Mouse (Mus musculus): ENCODE measurements around the gene Dctn1. TPM values are rescaled to one million over a fixed set of nuclear protein-coding genes. Genes with fewer than 3 reads are reported as not detected.
A peak's percentile ranks its signal among the peaks of the same experiment; 100 is the strongest.

The Dctn1 gene
- polyA plus RNA-seq, 1 experiment, result 87.2 TPM

DNA sequence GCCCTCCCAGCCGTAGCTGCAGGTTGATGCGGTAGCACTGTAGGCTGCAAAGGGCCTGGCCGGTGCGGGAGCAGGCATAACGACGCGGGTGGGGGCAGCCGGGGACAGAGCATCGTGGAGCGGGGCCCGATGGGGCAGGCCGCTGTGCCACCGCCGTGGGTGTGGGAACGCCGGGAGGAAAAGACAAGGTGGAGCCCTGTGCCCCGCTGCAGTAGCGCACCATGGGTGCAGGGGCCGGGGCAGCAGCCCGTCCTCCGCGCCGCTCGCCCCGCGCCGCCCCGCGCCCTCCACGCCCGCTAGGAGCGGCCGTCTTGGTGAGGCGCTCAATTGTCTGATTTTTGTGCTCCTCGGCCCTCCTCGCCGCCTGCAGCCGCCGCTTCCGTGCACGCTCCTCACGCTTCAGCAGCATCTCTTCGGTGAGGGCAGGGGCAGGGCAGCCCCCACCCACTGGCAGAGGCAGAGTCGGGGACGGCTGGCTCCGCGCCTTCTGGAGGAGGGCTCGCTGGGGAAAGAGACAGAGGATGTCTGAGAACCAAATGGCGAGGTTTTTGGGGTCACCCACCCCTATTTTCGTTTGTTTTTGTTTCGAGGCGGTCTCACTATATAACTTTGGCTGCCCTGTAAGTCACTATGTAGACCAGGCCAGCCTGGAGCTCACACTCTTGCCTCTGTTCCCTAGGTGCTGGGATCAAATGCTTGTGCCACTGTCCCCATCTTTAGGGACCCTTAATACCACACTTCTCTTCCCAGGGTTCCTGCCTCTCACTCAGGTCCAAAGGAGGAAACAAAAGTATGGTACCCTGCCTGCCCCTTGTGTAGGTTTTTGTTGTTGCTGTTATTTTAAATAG lies 43.6 kb upstream of the Dctn1 start:
- Histone ChIP-seq H3K4me3 (ENCODE audit: insufficient read depth, low read length) (peak overlapping the region; percentile 64), H3K4me1 (ENCODE audit: control insufficient read depth, insufficient read depth, low read length) (peaks cover 13% of the 10 kb centered on the region), H3K27ac (ENCODE audit: insufficient read depth, low read depth, low read length) (peak overlapping the region; percentile 25; the same call in 1 of the 2 replicates)
- TF ChIP-seq CTCF (IDR thresholded peaks at IDR 0.05; ENCODE audit: low read depth, low read length) (no peak), POLR2A (IDR thresholded peaks at IDR 0.05; ENCODE audit: borderline replicate concordance, low read depth, low read length) (no peak)

DNA sequence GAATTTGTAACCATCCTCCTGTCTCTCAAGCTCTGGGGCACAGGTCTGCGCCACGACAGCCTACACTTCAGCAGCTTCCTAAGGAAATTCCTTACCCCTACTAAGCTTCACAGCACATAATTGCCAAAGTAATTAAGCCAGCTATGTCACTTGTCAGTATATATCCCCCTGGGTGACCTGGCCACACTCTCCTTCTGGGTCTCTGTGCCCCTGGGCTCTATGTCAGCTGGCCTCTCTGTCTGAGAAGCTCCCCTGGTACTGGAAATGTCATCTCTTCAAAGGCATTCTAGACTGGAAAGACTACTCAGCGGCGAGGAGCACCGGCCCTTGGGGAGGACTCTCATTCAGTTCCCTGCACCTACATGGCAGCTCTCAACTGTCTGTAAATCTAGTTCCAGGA lies 42.8 kb upstream of the Dctn1 start:
- TF ChIP-seq CTCF (IDR thresholded peaks at IDR 0.05; ENCODE audit: low read depth, low read length), result no peak
- no peak for TF ChIP-seq POLR2A (IDR thresholded peaks at IDR 0.05; ENCODE audit: borderline replicate concordance, low read depth, low read length)
- Histone ChIP-seq H3K4me3 (ENCODE audit: insufficient read depth, low read length) (no peak overlapping the region), H3K27ac (ENCODE audit: insufficient read depth, low read depth, low read length) (no peak overlapping the region), H3K4me1 (ENCODE audit: control insufficient read depth, insufficient read depth, low read length) (peaks cover 13% of the 10 kb centered on the region)

DNA sequence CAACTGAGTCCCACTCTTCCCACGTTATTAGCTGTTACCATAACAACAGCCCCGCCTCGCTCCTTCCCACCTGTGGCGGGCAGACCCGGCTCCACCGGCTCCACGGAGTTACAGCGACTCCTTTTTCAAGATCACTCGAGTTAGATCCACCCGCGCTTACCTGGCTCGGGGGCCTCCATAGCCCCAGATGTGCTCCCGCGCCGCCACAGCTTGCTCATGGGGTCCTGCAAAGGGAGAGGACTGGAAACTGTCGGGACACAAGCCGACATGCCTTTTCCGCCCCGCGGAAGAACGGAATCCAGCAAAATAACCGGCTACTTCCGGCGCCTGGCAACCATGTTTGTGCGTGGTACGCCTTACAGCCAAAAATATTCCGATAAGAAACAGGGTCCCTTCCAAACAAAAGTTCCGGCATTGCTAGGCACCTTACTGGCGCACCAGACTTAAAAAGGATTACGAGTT lies 40.8 kb upstream of the Dctn1 start:
- Histone ChIP-seq H3K27ac (ENCODE audit: insufficient read depth, low read depth, low read length) (0 out of 2 replicates have a peak overlapping the region, but pooled peaks have one; percentile 22), H3K4me3 (ENCODE audit: insufficient read depth, low read length) (peak overlapping the region; percentile 85)
- TF ChIP-seq POLR2A (IDR thresholded peaks at IDR 0.05; ENCODE audit: borderline replicate concordance, low read depth, low read length), result no peak
- TF ChIP-seq CTCF (IDR thresholded peaks at IDR 0.05; ENCODE audit: low read depth, low read length), result no peak

DNA sequence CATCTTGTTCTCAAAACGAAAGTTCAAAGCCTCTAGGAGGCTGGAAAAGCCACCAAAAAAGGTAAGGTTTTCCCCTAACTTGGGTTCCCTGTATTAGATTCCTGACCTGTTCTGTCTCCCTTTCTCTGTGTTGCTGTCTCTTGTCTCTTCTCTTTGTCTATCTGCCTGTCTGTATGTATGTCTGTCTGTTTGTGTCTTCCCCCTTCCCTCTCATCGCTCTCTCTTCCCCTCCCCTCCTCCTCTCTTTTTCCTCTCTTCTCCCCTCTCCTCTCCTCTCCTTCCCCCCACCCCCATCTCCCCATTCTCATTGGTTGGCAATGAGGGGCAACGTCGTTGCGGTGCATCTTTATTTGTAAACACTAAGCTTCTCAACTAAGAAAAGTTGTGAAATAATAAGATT lies 40.4 kb upstream of the Dctn1 start, which contains the start of gene Ino80b:
Gene Ino80b (minus strand): TSS at position 101 of the 400 bp plus-strand sequence.
- H3K4me1 ChIP-seq (ENCODE audit: control insufficient read depth, insufficient read depth, low read length), result peaks cover 9% of the 10 kb centered on the region
- peak within 1 kb of the TSS; percentile 85 for H3K4me3 ChIP-seq (ENCODE audit: insufficient read depth, low read length)
- TF ChIP-seq CTCF (IDR thresholded peaks at IDR 0.05; ENCODE audit: low read depth, low read length) (no peak), POLR2A (IDR thresholded peaks at IDR 0.05; ENCODE audit: borderline replicate concordance, low read depth, low read length) (no peak)
- H3K27ac ChIP-seq (ENCODE audit: insufficient read depth, low read depth, low read length), result 0 out of 2 replicates have a peak within 1 kb of the TSS, but pooled peaks have one; percentile 22

More for the DNA sequence above, 40.8 kb upstream of the Dctn1 start:
- peaks cover 9% of the 10 kb centered on the region for H3K4me1 ChIP-seq (ENCODE audit: control insufficient read depth, insufficient read depth, low read length)

DNA sequence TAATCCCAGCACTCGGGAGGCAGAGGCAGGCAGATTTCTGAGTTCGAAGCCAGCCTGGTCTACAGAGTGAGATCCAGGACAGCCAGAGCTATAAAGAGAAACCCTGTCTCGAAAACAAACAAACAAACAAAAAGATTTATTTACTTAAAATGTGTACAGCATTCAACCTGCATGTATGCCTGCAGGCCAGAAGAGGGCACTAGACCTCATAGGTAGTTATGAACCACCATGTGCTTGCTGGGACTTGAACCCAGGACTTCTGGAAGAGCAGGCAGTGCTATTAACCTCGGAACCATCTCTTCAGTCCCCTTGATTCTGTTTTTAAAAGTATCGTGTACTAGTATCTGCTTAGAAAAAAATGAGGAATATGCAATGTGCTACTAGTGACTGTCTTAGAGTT lies 38.3 kb upstream of the Dctn1 start:
- no peak for TF ChIP-seq POLR2A (IDR thresholded peaks at IDR 0.05; ENCODE audit: borderline replicate concordance, low read depth, low read length)
- TF ChIP-seq CTCF (IDR thresholded peaks at IDR 0.05; ENCODE audit: low read depth, low read length), result no peak
- Histone ChIP-seq H3K27ac (ENCODE audit: insufficient read depth, low read depth, low read length) (no peak overlapping the region), H3K4me3 (ENCODE audit: insufficient read depth, low read length) (no peak overlapping the region), H3K4me1 (ENCODE audit: control insufficient read depth, insufficient read depth, low read length) (peaks cover 21% of the 10 kb centered on the region)

DNA sequence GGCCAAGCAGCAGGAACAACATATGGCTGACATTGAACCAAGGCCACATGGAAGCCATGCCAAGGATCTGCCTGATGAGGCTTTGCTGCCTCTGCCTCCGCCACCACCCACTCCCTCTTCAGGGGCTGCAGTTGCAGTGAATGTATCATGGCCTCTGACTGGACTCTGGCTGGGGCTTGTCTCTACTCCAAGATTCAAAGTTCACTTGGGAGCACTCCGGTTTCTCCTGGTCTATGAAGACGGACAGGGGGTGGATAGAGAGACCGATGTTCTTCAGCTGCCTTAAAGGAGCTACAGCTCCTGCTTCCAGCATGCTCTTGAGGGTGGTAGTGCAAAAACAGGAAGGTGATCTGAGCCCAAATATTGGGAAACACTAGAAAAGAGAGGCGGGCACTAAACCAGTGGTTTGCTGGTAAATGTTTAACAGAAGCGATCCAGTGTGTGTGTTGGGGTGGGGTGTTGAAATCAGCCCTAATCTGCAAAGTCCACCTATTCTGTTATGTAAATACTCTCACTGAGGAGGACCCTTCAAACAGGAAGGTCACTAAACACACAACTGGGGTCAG lies 34.2 kb upstream of the Dctn1 start:
- Histone ChIP-seq H3K4me3 (ENCODE audit: insufficient read depth, low read length) (no peak overlapping the region), H3K27ac (ENCODE audit: insufficient read depth, low read depth, low read length) (peak overlapping the region; percentile 82), H3K4me1 (ENCODE audit: control insufficient read depth, insufficient read depth, low read length) (peaks cover 40% of the 10 kb centered on the region)
- TF ChIP-seq POLR2A (IDR thresholded peaks at IDR 0.05; ENCODE audit: borderline replicate concordance, low read depth, low read length) (no peak), CTCF (IDR thresholded peaks at IDR 0.05; ENCODE audit: low read depth, low read length) (no peak)

DNA sequence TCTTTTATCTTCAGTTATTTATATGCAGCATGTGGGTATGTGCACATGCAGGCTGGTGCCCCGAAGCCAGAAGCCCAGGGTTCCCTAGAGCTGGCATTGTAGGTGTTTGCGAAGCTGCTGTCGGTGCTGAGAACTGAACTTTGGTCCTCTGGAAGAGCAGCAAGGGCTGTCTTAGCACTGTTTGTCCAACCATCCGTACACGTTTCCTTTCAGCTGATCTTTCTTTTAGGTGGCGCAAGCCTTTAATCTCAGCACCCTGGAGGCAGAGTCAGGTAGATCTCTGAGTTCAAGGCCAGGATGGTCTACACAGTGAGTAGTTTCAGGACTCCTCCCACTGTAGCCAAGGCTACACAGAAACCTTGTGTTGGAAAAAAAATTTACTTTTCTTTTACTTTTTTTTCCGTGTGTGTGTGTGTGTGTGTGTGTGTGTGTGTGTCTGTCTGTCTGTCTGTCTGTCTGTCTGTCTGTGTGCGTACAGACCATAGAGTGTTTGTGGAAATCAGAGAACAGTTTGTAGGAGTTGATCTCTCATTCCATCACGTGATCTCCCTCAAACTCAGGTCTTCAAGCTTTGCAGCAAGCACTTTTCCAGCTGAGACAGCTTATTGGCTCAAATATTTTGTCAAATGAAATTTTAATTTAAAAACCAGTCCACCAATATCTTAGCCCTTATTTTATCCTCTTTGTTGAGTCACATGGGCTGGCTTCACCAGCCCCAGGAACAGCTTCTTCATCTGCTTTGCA lies 33.4 kb upstream of the Dctn1 start:
- H3K4me1 ChIP-seq (ENCODE audit: control insufficient read depth, insufficient read depth, low read length), result peaks cover 40% of the 10 kb centered on the region
- H3K4me3 ChIP-seq (ENCODE audit: insufficient read depth, low read length), result no peak overlapping the region
- no peak for TF ChIP-seq CTCF (IDR thresholded peaks at IDR 0.05; ENCODE audit: low read depth, low read length)
- no peak for TF ChIP-seq POLR2A (IDR thresholded peaks at IDR 0.05; ENCODE audit: borderline replicate concordance, low read depth, low read length)
- H3K27ac ChIP-seq (ENCODE audit: insufficient read depth, low read depth, low read length), result peak overlapping the region; percentile 68

DNA sequence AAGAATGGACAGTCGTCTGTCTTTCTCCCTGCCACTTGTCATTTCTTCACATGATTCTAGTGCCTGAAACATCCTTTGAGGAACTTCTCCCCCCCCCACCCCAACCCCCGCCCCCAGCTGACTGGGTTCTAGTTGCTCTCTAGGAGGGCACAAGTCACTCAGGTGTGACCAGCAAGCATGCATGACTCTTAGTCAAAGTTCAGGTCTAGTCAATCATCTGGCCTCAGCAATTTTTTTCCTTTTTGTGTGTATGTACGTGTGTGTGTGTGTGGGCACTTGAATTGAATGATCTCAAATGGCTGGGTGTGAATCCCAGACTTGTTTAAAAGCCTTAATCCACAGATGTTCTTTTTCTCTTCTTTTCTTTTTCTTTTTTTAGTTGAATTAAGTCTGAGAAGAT lies 31.5 kb upstream of the Dctn1 start:
- Histone ChIP-seq H3K4me1 (ENCODE audit: control insufficient read depth, insufficient read depth, low read length) (peaks cover 45% of the 10 kb centered on the region), H3K27ac (ENCODE audit: insufficient read depth, low read depth, low read length) (no peak overlapping the region), H3K4me3 (ENCODE audit: insufficient read depth, low read length) (no peak overlapping the region)
- TF ChIP-seq POLR2A (IDR thresholded peaks at IDR 0.05; ENCODE audit: borderline replicate concordance, low read depth, low read length) (no peak), CTCF (IDR thresholded peaks at IDR 0.05; ENCODE audit: low read depth, low read length) (no peak)

DNA sequence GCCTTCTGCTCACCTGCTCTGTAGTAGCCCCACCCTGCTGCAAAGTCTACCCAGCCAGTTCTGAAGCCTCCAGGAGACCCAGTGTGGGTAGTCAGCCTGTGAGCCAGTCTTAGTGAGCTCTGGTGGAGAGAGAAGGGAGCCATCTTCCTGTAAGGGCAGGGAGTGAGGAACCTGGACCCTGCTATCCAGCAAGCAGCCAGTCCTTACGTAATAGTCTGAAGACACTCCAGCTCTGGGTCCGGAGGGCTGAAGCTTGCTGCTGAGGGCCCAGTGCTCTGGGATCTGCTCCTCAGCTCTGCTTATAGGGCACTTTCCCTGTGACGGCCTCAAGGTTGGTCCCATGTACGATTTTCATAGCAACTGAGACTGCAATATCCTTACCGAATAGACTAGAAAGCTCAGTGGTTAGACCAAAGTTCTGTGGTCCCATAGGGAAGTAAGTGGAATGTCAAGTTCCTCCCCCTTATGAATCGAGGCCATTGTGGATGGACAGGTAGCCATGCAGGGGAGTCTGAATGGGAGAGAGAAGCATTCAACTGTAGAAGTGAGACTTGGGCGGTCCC lies 30.7 kb upstream of the Dctn1 start, which contains the start of gene Rtkn:
Gene Rtkn (plus strand): TSS at position 513 of the 563 bp plus-strand sequence.
- TF ChIP-seq CTCF (IDR thresholded peaks at IDR 0.05; ENCODE audit: low read depth, low read length), result no peak
- TF ChIP-seq POLR2A (IDR thresholded peaks at IDR 0.05; ENCODE audit: borderline replicate concordance, low read depth, low read length), result no peak
- no peak within 1 kb of the TSS for H3K27ac ChIP-seq (ENCODE audit: insufficient read depth, low read depth, low read length)
- H3K4me1 ChIP-seq (ENCODE audit: control insufficient read depth, insufficient read depth, low read length), result peaks cover 45% of the 10 kb centered on the region
- peak within 1 kb of the TSS; percentile 64; the same call in 1 of the 2 replicates for H3K4me3 ChIP-seq (ENCODE audit: insufficient read depth, low read length)
